30 mouse cellular contexts compared by ENCODE assay signal in the genomic region with DNA sequence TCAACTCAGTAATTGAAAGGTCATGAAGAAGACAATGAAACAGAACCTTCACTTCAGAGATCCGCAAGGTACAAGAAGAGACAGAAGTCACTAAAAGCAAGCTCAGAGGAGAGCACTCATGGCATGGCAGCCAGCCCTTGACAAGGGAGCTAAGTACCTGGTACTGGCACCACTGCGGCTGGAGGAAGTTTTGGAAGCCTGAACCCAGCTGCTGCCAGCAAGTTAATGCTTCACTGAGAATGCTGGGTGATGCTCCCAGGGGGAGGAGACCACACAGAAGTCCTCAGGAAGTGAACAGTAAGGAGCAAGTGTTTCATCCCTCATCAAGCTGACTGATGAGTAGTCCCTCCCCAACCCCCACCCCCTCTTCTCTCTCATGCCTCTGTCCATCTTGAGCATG. TPM values are rescaled to one million over a fixed set of nuclear protein-coding genes. Genes with fewer than 3 reads are reported as not detected.
DNase-seq lines count a peak whose midpoint lies in the region; ATAC-seq and TF ChIP-seq lines count a peak whose summit lies in the region.
"Had no signal": no experiment of that assay in that cellular context is flagged by ENCODE, and none has a peak within 500 bp of the region (broad histone marks: within the 10 kb centered on the region; RNA-seq: fewer than 3 reads in every experiment).

No protein-coding gene starts in this region.

- no peak for TF ChIP-seq CTCF in left cerebral cortex, adult 2 months (IDR thresholded peaks at IDR 0.05)

- H3K9me3 ChIP-seq in kidney, embryonic 15.5 days (replicated peaks), result no peaks in the 10 kb centered on the region
- H3K9me3 ChIP-seq in kidney, embryonic 16.5 days (ENCODE audit: low read length), result no peaks in the 10 kb centered on the region
- no peaks in the 10 kb centered on the region for H3K9me3 ChIP-seq in midbrain, embryonic 11.5 days (ENCODE audit: control insufficient read depth, low read length)
- H3K9me3 ChIP-seq: forebrain, embryonic 10.5 days; G1E; heart, embryonic 12.5 days; heart, embryonic 15.5 days; hindbrain, embryonic 10.5 days; hindbrain, embryonic 13.5 days had no signal

- intact Hi-C loops in left cerebral cortex, adult 2 months (cut with DNase I), result no loop called here

- H3K27ac ChIP-seq in kidney, embryonic 15.5 days, result no peak overlapping the region
- no peak overlapping the region for H3K27ac ChIP-seq in kidney, embryonic 16.5 days (ENCODE audit: low read length)
- no peak overlapping the region for H3K27ac ChIP-seq in left cerebral cortex, adult 2 months
- H3K27ac ChIP-seq in midbrain, embryonic 11.5 days (ENCODE audit: low read depth, low read length), result no peak overlapping the region
- H3K27ac ChIP-seq: forebrain, embryonic 10.5 days; forebrain, embryonic 13.5 days; gastrocnemius, adult 2 months; heart, embryonic 15.5 days; hindbrain, embryonic 10.5 days; hindbrain, embryonic 13.5 days had no signal

- 70% methylated on average over 2 of the region's 2 CpGs for WGBS in kidney, embryonic 15.5 days
- 71% methylated on average over 2 of the region's 2 CpGs for WGBS in kidney, embryonic 16.5 days
- 87% methylated on average over 2 of the region's 2 CpGs for WGBS in midbrain, embryonic 11.5 days

- H3K4me2 ChIP-seq in kidney, embryonic 15.5 days, result no peak overlapping the region
- H3K4me2 ChIP-seq in kidney, embryonic 16.5 days (replicated peaks; ENCODE audit: low read depth, low read length), result no peak overlapping the region
- H3K4me2 ChIP-seq in midbrain, embryonic 11.5 days, result no peak overlapping the region
- H3K4me2 ChIP-seq: forebrain, embryonic 13.5 days; heart, embryonic 12.5 days; heart, embryonic 15.5 days; hindbrain, embryonic 13.5 days had no signal

- no peaks in the 10 kb centered on the region for H3K36me3 ChIP-seq in kidney, embryonic 15.5 days
- no peaks in the 10 kb centered on the region for H3K36me3 ChIP-seq in kidney, embryonic 16.5 days (ENCODE audit: insufficient read depth, low read length)
- no peaks in the 10 kb centered on the region for H3K36me3 ChIP-seq in midbrain, embryonic 11.5 days (ENCODE audit: control insufficient read depth, insufficient read depth, low read length)
- H3K36me3 ChIP-seq: forebrain, embryonic 10.5 days; G1E; heart, embryonic 12.5 days; heart, embryonic 15.5 days; hindbrain, embryonic 10.5 days; hindbrain, embryonic 13.5 days had no signal

- no peak overlapping the region for H3K4me3 ChIP-seq in kidney, embryonic 15.5 days (replicated peaks)
- H3K4me3 ChIP-seq in kidney, embryonic 16.5 days (ENCODE audit: low read length), result no peak overlapping the region
- H3K4me3 ChIP-seq in left cerebral cortex, adult 2 months, result no peak overlapping the region
- H3K4me3 ChIP-seq in midbrain, embryonic 11.5 days (ENCODE audit: low read depth, low read length), result no peak overlapping the region
- H3K4me3 ChIP-seq: forebrain, embryonic 10.5 days; forebrain, embryonic 13.5 days; gastrocnemius, adult 2 months; heart, embryonic 12.5 days; heart, embryonic 15.5 days; hindbrain, embryonic 10.5 days; hindbrain, embryonic 13.5 days had no signal

- H3K4me1 ChIP-seq in kidney, embryonic 15.5 days, result peaks cover 10% of the 10 kb centered on the region
- H3K4me1 ChIP-seq in kidney, embryonic 16.5 days (ENCODE audit: insufficient read depth, low read length), result peaks cover 4% of the 10 kb centered on the region; the same call in 1 of the 2 replicates
- no peaks in the 10 kb centered on the region for H3K4me1 ChIP-seq in midbrain, embryonic 11.5 days (ENCODE audit: control insufficient read depth, insufficient read depth, low read length)
- H3K4me1 ChIP-seq: forebrain, embryonic 13.5 days had no signal

- DNase-seq in kidney, adult 18-20 months, result peak; percentile 57
- peak; percentile 74 to 76 for DNase-seq in kidney, adult 8-10 months
- DNase-seq in kidney, postnatal 36 days, result peak; percentile 74 to 79
- no peak for DNase-seq in left cerebral cortex, adult 2 months (ENCODE audit: extremely low spot score in 1 of 2, low spot score in 2 of 2)
- no peak for DNase-seq in midbrain, embryonic 11.5 days (ENCODE audit: low spot score, missing footprints)
- DNase-seq: adrenal gland, postnatal 10 days; B cell, adult 2 months; cerebellum, adult 18-20 months; cerebellum, adult 9-10 months; cerebellum, postnatal 14 days; gastrocnemius, adult 2 months; gastrocnemius, postnatal 14 days; heart, adult 11 months; heart, postnatal 10 days; heart, postnatal 36 days had no signal

- no peaks in the 10 kb centered on the region for H3K27me3 ChIP-seq in kidney, embryonic 15.5 days
- no peaks in the 10 kb centered on the region for H3K27me3 ChIP-seq in kidney, embryonic 16.5 days (ENCODE audit: insufficient read depth, low read length)
- H3K27me3 ChIP-seq in midbrain, embryonic 11.5 days (ENCODE audit: control insufficient read depth, insufficient read depth, low read length), result no peaks in the 10 kb centered on the region
- H3K27me3 ChIP-seq: forebrain, embryonic 13.5 days; hindbrain, embryonic 13.5 days; Patski had no signal

- H3K9ac ChIP-seq in kidney, embryonic 15.5 days, result no peak overlapping the region
- H3K9ac ChIP-seq in kidney, embryonic 16.5 days (replicated peaks; ENCODE audit: low read length), result no peak overlapping the region
- H3K9ac ChIP-seq in midbrain, embryonic 11.5 days (ENCODE audit: low read length), result no peak overlapping the region
- H3K9ac ChIP-seq: forebrain, embryonic 13.5 days; heart, embryonic 12.5 days; heart, embryonic 15.5 days; hindbrain, embryonic 13.5 days had no signal

- ATAC-seq in kidney, embryonic 15.5 days (replicated peaks; ENCODE audit: low FRiP score), result no peak
- ATAC-seq in kidney, embryonic 16.5 days (ENCODE audit: low FRiP score, low TSS enrichment), result 0 out of 2 replicates have a peak, but pooled peaks have one; percentile 19
- ATAC-seq in midbrain, embryonic 11.5 days (ENCODE audit: low FRiP score), result no peak
- ATAC-seq: forebrain, embryonic 13.5 days; forebrain, embryonic 16.5 days; Patski had no signal

RNA-seq across cellular contexts. Expression of a gene that starts 18.6 kb away (rescaled TPM):
- polyA plus RNA-seq in kidney, embryonic 15.5 days (2015; fragmentation: Nextera tagmentation; extraction: Ambion mirVana), result 4.6 and 4.8 TPM in 2 replicates
- polyA plus RNA-seq in kidney, embryonic 16.5 days (2015; fragmentation: Nextera tagmentation; extraction: Ambion mirVana), result 4.1 TPM in 2 replicates
- total RNA-seq in left cerebral cortex, adult 2 months (2021), result 10 to 100 TPM; 85.5 to 87.4 TPM
- 25.0 and 27.1 TPM in 2 replicates for polyA plus RNA-seq in midbrain, embryonic 11.5 days (2014; fragmentation: Nextera tagmentation; extraction: Ambion mirVana)

RNA-seq across cellular contexts. Expression of a gene that starts 50.1 kb away (rescaled TPM):
- polyA plus RNA-seq in kidney, embryonic 15.5 days (2015; fragmentation: Nextera tagmentation; extraction: Ambion mirVana), result 7.9 and 8.9 TPM in 2 replicates
- polyA plus RNA-seq in kidney, embryonic 16.5 days (2015; fragmentation: Nextera tagmentation; extraction: Ambion mirVana), result 15.6 and 16.5 TPM in 2 replicates
- not detected for total RNA-seq in left cerebral cortex, adult 2 months (2021)
- not detected in 2 replicates for polyA plus RNA-seq in midbrain, embryonic 11.5 days (2014; fragmentation: Nextera tagmentation; extraction: Ambion mirVana)
- total RNA-seq: adrenal gland, adult 18-20 months; adrenal gland, postnatal 10 days; adrenal gland, postnatal 36 days; gastrocnemius, adult 2 months; heart, postnatal 10 days; heart, postnatal 36 days had no signal
- polyA plus RNA-seq: embryonic facial prominence, embryonic 11.5 days; forebrain, embryonic 10.5 days; forebrain, embryonic 13.5 days; forebrain, embryonic 16.5 days; frontal cortex, adult 2 months; G1E; heart, embryonic 12.5 days; heart, embryonic 15.5 days; hindbrain, embryonic 10.5 days; hindbrain, embryonic 13.5 days had no signal

Comparison
In these comparisons a context has a peak if more than half of its experiments do, and no peak if none do; other contexts are left out.
1. DNase-seq: peak in kidney, adult 18-20 months (single experiment), kidney, adult 8-10 months (2 of 2) and kidney, postnatal 36 days (2 of 2); none in left cerebral cortex, adult 2 months (0 of 2) and midbrain, embryonic 11.5 days (single experiment).